Mouse (Mus musculus) left cerebral cortex, postnatal 25 days (tissue): ENCODE measurements at regions not wholly inside any gene's neighbourhood (a gene's known extent, or its start where the extent isn't known, plus 50 kb on each side); places are given as distances from the start of the nearest gene placed in this dataset.

Experiments
- DNase-seq, 2 experiments: peaks; one replicate each; pipeline ENCODE4 v3.0.0; 2022; ENCODE audit warnings: low spot score in 2 of 2, mixed read lengths in 1 of 2
- intact Hi-C: fragments of 180-260 bp; cut with DNase I; formaldehyde crosslinking; loops from one replicate; pipeline ENCODE4 v1.15.1; 2025

GRCm38 (mm10) chr5:111681362-111682028 lies 52.2 kb upstream of the Gm26897 start:
- peak in 1 of 2 experiments; percentile 86 for DNase-seq
- intact Hi-C loops: loop anchor here (1.0 to 2.0 kb wide), 2 partner anchors 110 to 267 kb away; no protein-coding TSS in a partner anchor

GRCm38 (mm10) chr5:111682899-111683298 lies 50.8 kb upstream of the Gm26897 start:
- intact Hi-C loops: loop anchor here (2.0 kb wide), 1 partner anchor 268 kb away; no protein-coding TSS in a partner anchor
- no peak for DNase-seq
